Mouse (Mus musculus) hindbrain, embryonic 15.5 days (tissue): ENCODE measurements around the gene Carm1. TPM values are rescaled to one million over a fixed set of nuclear protein-coding genes. Genes with fewer than 3 reads are reported as not detected.

ENCODE experiments used
- ATAC-seq: fragments of 200-750 bp; cut with Nextera tagmentation; 2 replicates; pipeline ENCODE4 v1.8.0; 2017; ENCODE audit warnings: low read depth, moderate number of reproducible peaks, moderate TSS enrichment; ENCODE audit not compliant: low FRiP score
- H3K27ac ChIP-seq: fragments of 300-500 bp; sonication (generic); replicated peaks from 2 replicates; pipeline ENCODE4 v1.5.1; 2015; ENCODE audit warnings: mild to moderate bottlenecking, inconsistent platforms
- H3K27me3 ChIP-seq: fragments of 300-500 bp; sonication (generic); 2 replicates; pipeline ENCODE4 v1.6.1; 2015; ENCODE audit warnings: control low read depth, inconsistent platforms
- H3K36me3 ChIP-seq: fragments of 300-500 bp; sonication (generic); 2 replicates; pipeline ENCODE4 v1.6.1; 2015; ENCODE audit warnings: control low read depth, inconsistent platforms
- H3K4me1 ChIP-seq: fragments of 300-500 bp; sonication (generic); replicated peaks from 2 replicates; pipeline ENCODE4 v1.6.1; 2015; ENCODE audit warnings: control low read depth, inconsistent platforms
- H3K4me2 ChIP-seq: fragments of 300-500 bp; sonication (generic); 2 replicates; pipeline ENCODE4 v1.6.1; 2015; ENCODE audit warnings: moderate library complexity, mild to moderate bottlenecking, inconsistent platforms
- H3K4me3 ChIP-seq: fragments of 300-500 bp; sonication (generic); 2 replicates; pipeline ENCODE4 v1.5.1; 2015; ENCODE audit warnings: mild to moderate bottlenecking, inconsistent platforms
- H3K9ac ChIP-seq: fragments of 300-500 bp; sonication (generic); 2 replicates; pipeline ENCODE4 v1.6.1; 2015; ENCODE audit warnings: inconsistent platforms
- H3K9me3 ChIP-seq: fragments of 300-500 bp; sonication (generic); 2 replicates; pipeline ENCODE4 v1.6.1; 2016; ENCODE audit warnings: control low read depth, inconsistent platforms
- WGBS: fragments of 180-500 bp; shearing (Covaris S2); methylation state at CpG from one replicate; pipeline ENCODE4 v1.1.7; 2015; 5-methylcytosine and 5-hydroxymethylcytosine counted together
- polyA plus RNA-seq: library from polyadenylated mRNA; unstranded; fragments of >200 nt; fragmentation: Nextera tagmentation; extraction: Ambion mirVana; gene quantifications from 2 replicates; pipeline ENCODE4 v1.2.1, GENCODE M21; 2015

Gene Carm1
- polyA plus RNA-seq, 1 experiment from 2014 or later, result 46.1 TPM

DNA sequence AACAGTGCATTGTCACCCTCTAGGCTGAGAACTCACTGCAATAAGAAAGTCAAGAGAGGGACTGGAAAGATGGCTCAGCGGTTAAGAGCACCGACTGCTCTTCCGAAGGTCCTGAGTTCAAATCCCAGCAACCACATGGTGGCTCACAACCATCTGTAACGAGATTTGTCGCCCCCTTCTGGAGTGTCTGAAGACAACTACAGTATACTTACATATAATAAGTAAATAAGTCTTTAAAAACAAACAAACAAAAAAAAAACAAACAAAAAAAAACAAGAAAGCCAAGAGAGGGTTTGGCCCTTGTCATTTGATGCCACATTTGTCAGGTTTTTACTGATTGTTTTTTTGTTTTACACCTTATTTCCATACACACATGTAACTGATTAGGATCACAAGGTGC, 57.4 kb downstream of the Carm1 start:
- Histone ChIP-seq H3K4me3 (no peak overlapping the region), H3K27ac (no peak overlapping the region), H3K27me3 (no peaks in the 10 kb centered on the region), H3K9ac (no peak overlapping the region), H3K9me3 (no peaks in the 10 kb centered on the region), H3K36me3 (no peaks in the 10 kb centered on the region), H3K4me1 (no peaks in the 10 kb centered on the region), H3K4me2 (no peak overlapping the region)
- WGBS, result 76% methylated on average over 5 of the region's 5 CpGs
- ATAC-seq, result no peak

DNA sequence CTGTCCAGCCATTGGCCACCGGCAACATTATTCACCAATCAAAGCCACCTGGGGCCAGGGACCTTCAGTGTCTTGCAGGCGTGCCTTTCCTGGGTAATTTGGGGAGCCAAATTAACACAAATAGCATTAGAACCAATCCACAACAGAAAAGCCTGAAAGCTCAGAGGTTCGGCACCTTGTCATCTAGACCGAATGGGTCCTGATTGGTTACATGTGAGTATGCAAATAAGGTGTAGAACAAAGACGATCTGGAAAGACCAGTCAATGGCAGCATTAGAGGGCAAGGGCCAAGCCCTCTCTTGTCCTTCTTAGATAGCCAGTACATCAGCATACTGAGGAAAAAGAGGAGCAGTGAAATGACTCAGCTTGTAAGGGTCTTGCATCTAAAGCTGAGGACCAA, 59.2 kb downstream of the Carm1 start:
- no peak for ATAC-seq
- H3K9ac ChIP-seq, result no peak overlapping the region
- no peaks in the 10 kb centered on the region for H3K4me1 ChIP-seq
- 74% methylated on average over 5 of the region's 5 CpGs for WGBS
- H3K27ac ChIP-seq, result no peak overlapping the region
- H3K4me3 ChIP-seq, result no peak overlapping the region
- no peaks in the 10 kb centered on the region for H3K36me3 ChIP-seq
- no peaks in the 10 kb centered on the region for H3K27me3 ChIP-seq
- H3K4me2 ChIP-seq, result no peak overlapping the region
- H3K9me3 ChIP-seq, result no peaks in the 10 kb centered on the region

DNA sequence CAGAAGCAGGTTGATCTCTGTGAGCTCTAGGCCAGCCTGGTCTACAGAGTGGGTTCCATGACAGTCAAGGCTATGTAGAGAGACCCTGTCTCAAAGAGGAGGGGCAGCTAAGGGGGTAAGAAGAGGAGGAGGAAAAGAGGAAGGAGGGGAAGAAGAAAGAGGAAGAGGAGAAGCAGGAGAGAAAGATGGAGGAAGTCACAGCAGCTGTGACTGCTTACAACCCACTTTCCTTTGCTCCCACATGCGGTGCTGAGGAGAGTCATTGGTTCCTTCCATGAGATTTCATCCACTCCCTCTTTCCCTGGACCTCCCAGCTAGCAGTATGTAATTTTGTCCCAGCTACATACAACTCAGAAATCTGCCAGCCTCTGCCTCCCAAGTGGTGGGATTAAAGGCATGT, 60.0 kb downstream of the Carm1 start:
- ATAC-seq, result no peak
- whole genome bisulfite sequencing, result 82% methylated on average over 1 of the region's 1 CpGs
- Histone ChIP-seq H3K4me1 (no peaks in the 10 kb centered on the region), H3K4me2 (no peak overlapping the region), H3K9ac (no peak overlapping the region), H3K27me3 (no peaks in the 10 kb centered on the region), H3K36me3 (no peaks in the 10 kb centered on the region), H3K9me3 (no peaks in the 10 kb centered on the region), H3K27ac (no peak overlapping the region), H3K4me3 (no peak overlapping the region)

- H3K27ac ChIP-seq, result no peak overlapping the region
- ATAC-seq, result no peak
- WGBS, result 94% methylated on average over 1 of the region's 1 CpGs
These were observed 63.2 kb downstream of the Carm1 start for GRCm38 (mm10) chr9:21609861-21610260.

DNA sequence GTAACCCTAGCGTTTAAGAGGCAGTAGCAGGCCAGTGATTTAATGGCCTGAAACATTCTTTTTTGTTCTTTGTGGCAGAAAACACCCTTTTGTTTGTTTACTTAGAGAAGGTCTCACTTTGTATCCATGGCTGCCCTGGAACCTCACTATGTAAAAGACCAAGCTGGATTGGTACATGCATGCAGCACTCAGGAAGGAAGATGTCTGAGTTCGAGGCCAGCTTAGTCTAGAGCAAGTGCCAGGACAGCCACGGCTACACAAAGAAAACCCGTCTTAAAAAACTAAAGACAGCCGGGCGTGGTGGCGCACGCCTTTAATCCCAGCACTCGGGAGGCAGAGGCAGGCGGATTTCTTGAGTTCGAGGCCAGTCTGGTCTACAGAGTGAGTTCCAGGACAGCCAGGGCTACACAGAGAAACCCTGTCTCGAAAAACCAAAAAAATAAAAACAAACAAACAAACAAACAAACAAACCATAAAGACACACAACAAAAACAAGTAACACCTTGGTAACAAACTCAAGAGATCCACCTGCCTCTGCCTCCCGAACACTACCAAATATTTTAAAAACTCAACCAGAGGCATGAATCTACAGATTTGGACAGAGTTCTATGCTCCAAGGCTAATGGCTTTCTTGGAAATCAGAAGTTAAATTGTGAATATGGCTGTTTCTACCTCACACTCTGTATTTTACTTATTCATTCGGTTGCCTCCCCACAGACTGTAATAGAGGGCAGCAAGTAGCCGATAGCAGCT, 68.3 kb downstream of the Carm1 start:
- whole genome bisulfite sequencing, result 79% methylated on average over 15 of the region's 15 CpGs
- H3K36me3 ChIP-seq, result no peaks in the 10 kb centered on the region
- peak overlapping the region; percentile 66 for H3K4me3 ChIP-seq
- no peaks in the 10 kb centered on the region for H3K9me3 ChIP-seq
- H3K4me1 ChIP-seq, result peaks cover 35% of the 10 kb centered on the region
- no peak for ATAC-seq
- H3K27ac ChIP-seq, result peak overlapping the region; percentile 91
- peak overlapping the region; percentile 44 for H3K9ac ChIP-seq
- peak overlapping the region; percentile 56 for H3K4me2 ChIP-seq
- no peaks in the 10 kb centered on the region for H3K27me3 ChIP-seq

More at GRCm38 (mm10) chr9:21609861-21610260, 63.2 kb downstream of the Carm1 start:
- no peak overlapping the region for H3K4me2 ChIP-seq
- no peaks in the 10 kb centered on the region for H3K36me3 ChIP-seq
- no peaks in the 10 kb centered on the region for H3K9me3 ChIP-seq
- H3K4me1 ChIP-seq, result peaks cover 3% of the 10 kb centered on the region
- H3K27me3 ChIP-seq, result no peaks in the 10 kb centered on the region
- no peak overlapping the region for H3K9ac ChIP-seq
- no peak overlapping the region for H3K4me3 ChIP-seq

- Histone ChIP-seq H3K27me3 (no peaks in the 10 kb centered on the region), H3K27ac (peak within 1 kb of the TSS; percentile 98), H3K4me2 (peak within 1 kb of the TSS; percentile 61), H3K9me3 (no peaks in the 10 kb centered on the region), H3K36me3 (no peaks in the 10 kb centered on the region), H3K9ac (peak within 1 kb of the TSS; percentile 85), H3K4me3 (peak within 1 kb of the TSS; percentile 66), H3K4me1 (peaks cover 40% of the 10 kb centered on the region)
- peak; percentile 95 for ATAC-seq
- under 1% methylated on average over 43 of the region's 45 CpGs for WGBS
These were observed 69.0 kb downstream of the Carm1 start, which contains the start of gene Smarca4 for GRCm38 (mm10) chr9:21615617-21616231. Gene Smarca4 (plus strand): TSS chr9:21616169.

DNA sequence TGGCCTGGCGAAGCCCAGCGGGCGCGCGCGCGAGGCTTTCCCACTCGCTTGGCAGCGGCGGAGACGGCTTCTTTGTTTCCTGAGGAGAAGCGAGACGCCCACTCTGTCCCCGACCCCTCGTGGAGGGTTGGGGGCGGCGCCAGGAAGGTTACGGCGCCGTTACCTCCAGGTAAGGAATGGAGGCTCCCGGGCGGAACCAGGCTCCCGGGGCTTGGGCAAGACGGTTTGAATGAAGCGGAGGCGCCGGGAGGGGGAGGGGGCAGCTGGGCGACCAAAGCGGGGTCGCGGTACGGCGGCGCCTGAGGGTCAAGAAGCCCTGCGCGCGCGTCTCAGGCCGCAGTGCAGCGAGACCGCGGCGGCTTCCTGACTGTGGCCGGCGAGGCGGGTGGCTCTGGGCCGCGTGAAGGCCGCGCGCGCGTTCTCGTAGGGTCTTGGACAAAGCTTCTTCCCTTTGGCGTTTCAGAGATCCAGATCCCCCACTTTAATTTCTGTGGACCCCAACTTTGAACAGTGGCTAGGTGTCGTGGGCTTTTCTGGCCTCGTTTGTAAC, 69.6 kb downstream of the Carm1 start:
- Histone ChIP-seq H3K27ac (peak overlapping the region; percentile 98), H3K4me2 (peak overlapping the region; percentile 61), H3K36me3 (no peaks in the 10 kb centered on the region), H3K4me1 (peaks cover 40% of the 10 kb centered on the region), H3K27me3 (no peaks in the 10 kb centered on the region), H3K4me3 (peak overlapping the region; percentile 66), H3K9ac (peak overlapping the region; percentile 85), H3K9me3 (no peaks in the 10 kb centered on the region)
- under 1% methylated on average over 50 of the region's 57 CpGs for WGBS
- ATAC-seq, result peak; percentile 84

DNA sequence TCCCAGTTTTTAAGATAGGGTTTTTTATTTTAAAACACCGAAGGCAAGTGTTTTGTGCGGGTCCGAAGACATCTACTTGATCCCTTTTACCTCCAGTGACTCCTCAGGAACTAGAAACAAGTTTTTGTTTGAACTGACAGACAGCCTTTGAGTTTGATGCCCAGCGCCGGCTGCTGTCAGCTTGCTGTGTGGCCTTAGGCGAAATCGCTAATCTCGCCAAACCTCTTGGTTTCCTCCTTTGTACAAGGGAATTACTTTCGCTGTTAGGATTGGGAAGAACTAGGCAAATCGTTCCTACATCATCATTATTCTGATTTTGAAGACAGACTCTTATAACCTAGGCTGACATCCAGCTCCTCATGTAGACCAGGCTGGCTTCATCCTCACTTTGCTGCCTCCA, 70.4 kb downstream of the Carm1 start:
- H3K4me1 ChIP-seq, result peaks cover 40% of the 10 kb centered on the region
- no peak for ATAC-seq
- WGBS, result 4% methylated on average over 10 of the region's 10 CpGs
- no peaks in the 10 kb centered on the region for H3K36me3 ChIP-seq
- no peaks in the 10 kb centered on the region for H3K27me3 ChIP-seq
- H3K4me2 ChIP-seq, result peak overlapping the region; percentile 61
- H3K9me3 ChIP-seq, result no peaks in the 10 kb centered on the region
- H3K9ac ChIP-seq, result peak overlapping the region; percentile 85
- H3K4me3 ChIP-seq, result peak overlapping the region; percentile 66
- peak overlapping the region; percentile 98 for H3K27ac ChIP-seq

DNA sequence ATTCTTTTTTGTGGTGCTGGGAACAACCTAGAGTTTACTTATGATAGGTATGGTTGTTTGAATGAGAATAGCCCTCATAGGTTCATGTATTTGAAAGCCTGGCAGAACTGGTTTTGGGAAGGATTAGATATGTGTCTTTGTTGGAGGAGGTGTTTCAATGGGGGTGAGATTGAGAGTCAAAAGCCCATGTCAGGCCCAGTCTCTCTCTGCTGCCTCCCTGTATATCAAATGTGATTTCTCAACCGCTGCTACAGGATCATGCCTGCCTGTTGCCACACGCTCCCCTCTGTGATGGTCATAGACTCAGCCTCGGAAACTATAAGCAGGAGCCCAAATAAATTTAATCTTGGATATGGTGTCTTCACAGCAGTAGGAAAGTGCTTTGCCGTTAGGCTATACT, 73.5 kb downstream of the Carm1 start:
- H3K9me3 ChIP-seq, result no peaks in the 10 kb centered on the region
- no peaks in the 10 kb centered on the region for H3K36me3 ChIP-seq
- WGBS, result 84% methylated on average over 4 of the region's 4 CpGs
- no peak overlapping the region for H3K4me2 ChIP-seq
- no peaks in the 10 kb centered on the region for H3K27me3 ChIP-seq
- no peak overlapping the region for H3K4me3 ChIP-seq
- no peak overlapping the region for H3K27ac ChIP-seq
- ATAC-seq, result no peak
- peaks cover 40% of the 10 kb centered on the region for H3K4me1 ChIP-seq
- H3K9ac ChIP-seq, result no peak overlapping the region

DNA sequence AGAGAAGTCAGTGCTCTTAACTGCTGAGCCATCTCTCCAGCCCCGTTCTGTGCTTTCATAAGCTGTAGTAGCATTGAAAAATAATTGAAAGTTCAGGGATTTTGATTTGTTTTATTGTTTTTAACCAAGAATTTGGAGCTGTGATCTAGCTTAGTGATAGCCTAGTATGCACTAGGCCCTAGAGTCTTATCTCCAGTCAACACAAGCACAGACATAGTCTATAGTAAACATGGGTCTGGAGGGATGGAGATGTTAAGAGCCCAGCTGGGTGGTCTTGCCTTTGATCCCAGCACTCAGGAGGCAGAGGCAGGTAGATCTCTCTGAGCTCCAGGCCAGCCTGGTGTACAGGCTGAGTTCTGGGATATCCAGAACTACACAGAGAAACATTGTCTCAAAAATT, 76.0 kb downstream of the Carm1 start:
- Histone ChIP-seq H3K27ac (no peak overlapping the region), H3K27me3 (no peaks in the 10 kb centered on the region), H3K9ac (no peak overlapping the region), H3K36me3 (no peaks in the 10 kb centered on the region), H3K9me3 (no peaks in the 10 kb centered on the region), H3K4me1 (peaks cover 41% of the 10 kb centered on the region), H3K4me3 (no peak overlapping the region), H3K4me2 (no peak overlapping the region)
- ATAC-seq, result no peak
- WGBS, result 95% methylated on average over 1 of the region's 1 CpGs

DNA sequence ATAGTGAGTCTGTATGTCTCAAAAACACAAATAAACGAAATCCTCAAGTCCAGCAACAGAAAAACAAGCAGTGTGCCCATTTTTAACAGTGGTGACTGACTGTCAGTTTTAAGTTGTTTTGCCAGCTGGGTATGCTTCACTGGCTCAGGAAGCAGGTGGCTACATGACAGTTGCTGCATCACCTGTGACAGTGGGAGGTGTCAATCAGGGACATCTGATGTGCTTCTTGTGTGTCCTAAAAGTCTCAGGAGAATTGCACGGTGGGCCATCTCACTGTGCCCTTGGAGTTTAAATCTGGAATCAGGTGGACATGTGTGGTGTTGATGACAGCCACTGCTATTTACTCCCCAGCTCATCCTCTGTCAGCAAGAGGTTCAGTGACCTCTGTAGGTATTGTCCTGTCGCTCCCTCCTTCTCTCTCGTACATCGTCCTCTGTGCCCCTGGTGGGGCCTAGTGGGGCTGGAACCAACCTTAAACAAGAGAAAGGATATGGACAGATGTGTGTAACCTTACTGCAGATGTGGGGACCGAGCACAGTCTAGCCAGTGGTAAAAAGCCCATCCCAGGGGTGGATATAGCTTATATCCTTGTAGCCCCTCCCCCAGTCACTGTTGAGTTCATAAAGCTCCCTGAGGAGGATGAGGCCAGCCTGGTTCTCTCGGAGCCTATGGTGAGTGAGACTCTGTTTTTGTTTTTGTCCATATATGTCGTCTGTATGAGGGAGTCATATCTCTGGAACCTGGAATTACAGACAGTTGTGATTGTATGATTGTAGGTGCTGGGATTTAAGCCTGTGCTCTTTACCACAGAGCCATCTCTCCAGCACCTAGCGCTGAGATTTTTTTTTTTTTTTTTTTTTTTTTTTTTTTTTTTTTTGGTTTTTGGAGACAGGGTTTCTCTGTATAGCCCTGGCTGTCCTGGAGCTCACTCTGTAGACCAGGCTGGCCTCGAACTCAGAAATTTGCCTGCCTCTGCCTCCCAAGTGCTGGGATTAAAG, 78.9 kb downstream of the Carm1 start:
- WGBS, result 84% methylated on average over 10 of the region's 10 CpGs
- Histone ChIP-seq H3K36me3 (no peaks in the 10 kb centered on the region), H3K27me3 (no peaks in the 10 kb centered on the region), H3K4me1 (peaks cover 19% of the 10 kb centered on the region), H3K9me3 (no peaks in the 10 kb centered on the region), H3K4me3 (no peak overlapping the region), H3K9ac (no peak overlapping the region), H3K27ac (no peak overlapping the region), H3K4me2 (no peak overlapping the region)
- no peak for ATAC-seq
